20 mouse cellular contexts compared by ENCODE assay signal in genomic region chr2:63853226-63853625, GRCm38 (mm10).
DNase-seq lines count a peak whose midpoint lies in the region; ATAC-seq and TF ChIP-seq lines count a peak whose summit lies in the region.
"Had no signal": no experiment of that assay in that cellular context is flagged by ENCODE, and none has a peak within 500 bp of the region (broad histone marks: within the 10 kb centered on the region; RNA-seq: fewer than 3 reads in every experiment).

No protein-coding gene starts in this region.

- TF ChIP-seq CTCF in forebrain, postnatal 0 days (IDR thresholded peaks at IDR 0.05; ENCODE audit: low read depth): no peak

- H3K4me3 ChIP-seq in forebrain, embryonic 12.5 days (replicated peaks): no peak overlapping the region
- no peak overlapping the region for H3K4me3 ChIP-seq in forebrain, postnatal 0 days (ENCODE audit: low read depth, low read length)
- no peak overlapping the region for H3K4me3 ChIP-seq in hindbrain, embryonic 14.5 days (replicated peaks; ENCODE audit: low read length)
- no peak overlapping the region for H3K4me3 ChIP-seq in hindbrain, embryonic 11.5 days (ENCODE audit: low read depth, low read length)
- no peak overlapping the region for H3K4me3 ChIP-seq in embryonic facial prominence, embryonic 10.5 days
- H3K4me3 ChIP-seq: gastrocnemius, adult 2 months; heart, embryonic 12.5 days; hindbrain, embryonic 10.5 days had no signal

- DNase-seq in forebrain, postnatal 0 days: no peak
- DNase-seq in hindbrain, embryonic 14.5 days (ENCODE audit: low spot score): no peak
- no peak for DNase-seq in hindbrain, embryonic 11.5 days (ENCODE audit: low spot score)
- peak; percentile 49 for DNase-seq in Muller cell, postnatal 12 days (ENCODE audit: inconsistent ontology term)
- peak; percentile 31 for DNase-seq in embryonic facial prominence, embryonic 10.5 days (ENCODE audit: low spot score)
- DNase-seq: adrenal gland, adult 2 months; adrenal gland, postnatal 25 days; cerebellum, adult 11-12 months; cerebellum, adult 9-10 months; cerebellum, postnatal 36 days; gastrocnemius, adult 2 months; gastrocnemius, postnatal 25 days; kidney, adult 8-10 months had no signal

- peaks cover 30% of the 10 kb centered on the region for H3K4me1 ChIP-seq in forebrain, embryonic 12.5 days
- H3K4me1 ChIP-seq in forebrain, postnatal 0 days (ENCODE audit: insufficient read depth): peaks cover 3% of the 10 kb centered on the region; the same call in 1 of the 2 replicates
- H3K4me1 ChIP-seq in hindbrain, embryonic 14.5 days (replicated peaks; ENCODE audit: control insufficient read depth, insufficient read depth, low read length): peaks cover 17% of the 10 kb centered on the region
- no peaks in the 10 kb centered on the region for H3K4me1 ChIP-seq in hindbrain, embryonic 11.5 days (replicated peaks; ENCODE audit: control insufficient read depth, insufficient read depth, low read length)
- H3K4me1 ChIP-seq in embryonic facial prominence, embryonic 10.5 days: peaks cover 45% of the 10 kb centered on the region

- peak; percentile 28 for ATAC-seq in forebrain, embryonic 12.5 days (ENCODE audit: low FRiP score)
- no peak for ATAC-seq in forebrain, postnatal 0 days
- ATAC-seq in hindbrain, embryonic 14.5 days (ENCODE audit: low FRiP score): peak; percentile 26; the same call in 1 of the 2 replicates
- ATAC-seq in hindbrain, embryonic 11.5 days (ENCODE audit: low FRiP score): no peak
- no peak for ATAC-seq in frontal cortex, adult (ENCODE audit: low TSS enrichment)
- ATAC-seq: inflammation-experienced regulatory T-cells, adult 6 months; intestine, postnatal 0 days had no signal

- H3K9me3 ChIP-seq in forebrain, embryonic 12.5 days: no peaks in the 10 kb centered on the region
- no peaks in the 10 kb centered on the region for H3K9me3 ChIP-seq in forebrain, postnatal 0 days (ENCODE audit: low read length)
- H3K9me3 ChIP-seq in hindbrain, embryonic 14.5 days (ENCODE audit: control insufficient read depth, low read length): no peaks in the 10 kb centered on the region
- no peaks in the 10 kb centered on the region for H3K9me3 ChIP-seq in hindbrain, embryonic 11.5 days (ENCODE audit: control insufficient read depth, low read length)
- H3K9me3 ChIP-seq in embryonic facial prominence, embryonic 10.5 days: no peaks in the 10 kb centered on the region
- H3K9me3 ChIP-seq: heart, embryonic 12.5 days; hindbrain, embryonic 10.5 days had no signal

- H3K4me2 ChIP-seq in forebrain, embryonic 12.5 days: no peak overlapping the region
- H3K4me2 ChIP-seq in forebrain, postnatal 0 days (ENCODE audit: low read depth): no peak overlapping the region
- no peak overlapping the region for H3K4me2 ChIP-seq in hindbrain, embryonic 14.5 days (replicated peaks)
- H3K4me2 ChIP-seq in hindbrain, embryonic 11.5 days (replicated peaks; ENCODE audit: low read depth, low read length): no peak overlapping the region
- H3K4me2 ChIP-seq: heart, embryonic 12.5 days had no signal

- no peaks in the 10 kb centered on the region for H3K36me3 ChIP-seq in forebrain, embryonic 12.5 days (replicated peaks)
- H3K36me3 ChIP-seq in forebrain, postnatal 0 days (ENCODE audit: insufficient read depth): no peaks in the 10 kb centered on the region
- H3K36me3 ChIP-seq in hindbrain, embryonic 14.5 days (replicated peaks; ENCODE audit: control insufficient read depth, insufficient read depth): no peaks in the 10 kb centered on the region
- H3K36me3 ChIP-seq in hindbrain, embryonic 11.5 days (ENCODE audit: control insufficient read depth, insufficient read depth, low read length): no peaks in the 10 kb centered on the region
- no peaks in the 10 kb centered on the region for H3K36me3 ChIP-seq in embryonic facial prominence, embryonic 10.5 days (replicated peaks)
- H3K36me3 ChIP-seq: heart, embryonic 12.5 days; hindbrain, embryonic 10.5 days had no signal

- H3K27ac ChIP-seq in forebrain, embryonic 12.5 days: 0 out of 2 replicates have a peak overlapping the region, but pooled peaks have one; percentile 2
- H3K27ac ChIP-seq in forebrain, postnatal 0 days (ENCODE audit: low read depth, low read length): no peak overlapping the region
- H3K27ac ChIP-seq in hindbrain, embryonic 14.5 days: no peak overlapping the region
- H3K27ac ChIP-seq in hindbrain, embryonic 11.5 days (ENCODE audit: low read depth, low read length): no peak overlapping the region
- H3K27ac ChIP-seq in embryonic facial prominence, embryonic 10.5 days (replicated peaks): peak overlapping the region; percentile 75; the same call in 1 of the 2 replicates
- H3K27ac ChIP-seq: gastrocnemius, adult 2 months; hindbrain, embryonic 10.5 days had no signal

- H3K9ac ChIP-seq in forebrain, embryonic 12.5 days: no peak overlapping the region
- H3K9ac ChIP-seq in forebrain, postnatal 0 days: no peak overlapping the region
- H3K9ac ChIP-seq in hindbrain, embryonic 14.5 days: no peak overlapping the region
- H3K9ac ChIP-seq in hindbrain, embryonic 11.5 days (ENCODE audit: low read depth, low read length): no peak overlapping the region
- H3K9ac ChIP-seq: heart, embryonic 12.5 days had no signal

- 0 out of 2 replicates have a peak, but pooled peaks cover 8% of the 10 kb centered on the region for H3K27me3 ChIP-seq in forebrain, embryonic 12.5 days
- H3K27me3 ChIP-seq in forebrain, postnatal 0 days (ENCODE audit: insufficient read depth, low read length): no peaks in the 10 kb centered on the region
- H3K27me3 ChIP-seq in hindbrain, embryonic 14.5 days (ENCODE audit: control insufficient read depth, insufficient read depth, low read length): no peaks in the 10 kb centered on the region
- H3K27me3 ChIP-seq in hindbrain, embryonic 11.5 days (ENCODE audit: control insufficient read depth, insufficient read depth, low read length): no peaks in the 10 kb centered on the region
- no peaks in the 10 kb centered on the region for H3K27me3 ChIP-seq in embryonic facial prominence, embryonic 10.5 days (replicated peaks; ENCODE audit: low read depth, poor library complexity, severe bottlenecking)
- H3K27me3 ChIP-seq: CH12.LX; heart, embryonic 12.5 days had no signal

- WGBS in forebrain, embryonic 12.5 days: 24% methylated on average over 10 of the region's 10 CpGs
- WGBS in forebrain, postnatal 0 days: 26% methylated on average over 10 of the region's 10 CpGs
- 45% methylated on average over 10 of the region's 10 CpGs for WGBS in hindbrain, embryonic 14.5 days
- WGBS in hindbrain, embryonic 11.5 days: 63% methylated on average over 10 of the region's 10 CpGs
- WGBS in embryonic facial prominence, embryonic 10.5 days: 39% methylated on average over 10 of the region's 10 CpGs

Comparison
In these comparisons a context has a peak if more than half of its experiments do, and no peak if none do; other contexts are left out.
1. ATAC-seq: peak in forebrain, embryonic 12.5 days (single experiment) and hindbrain, embryonic 14.5 days (single experiment); none in forebrain, postnatal 0 days (single experiment), hindbrain, embryonic 11.5 days (single experiment) and frontal cortex, adult (single experiment).
2. H3K27ac ChIP-seq: peak in forebrain, embryonic 12.5 days (single experiment) and embryonic facial prominence, embryonic 10.5 days (single experiment); none in forebrain, postnatal 0 days (single experiment), hindbrain, embryonic 14.5 days (single experiment) and hindbrain, embryonic 11.5 days (single experiment).
3. DNase-seq: peak in Muller cell, postnatal 12 days (single experiment) and embryonic facial prominence, embryonic 10.5 days (single experiment); none in forebrain, postnatal 0 days (single experiment), hindbrain, embryonic 14.5 days (single experiment) and hindbrain, embryonic 11.5 days (single experiment).